Mouse (Mus musculus): ENCODE results near the gene Akt3. TPM values are rescaled to one million over a fixed set of nuclear protein-coding genes. Genes with fewer than 3 reads are reported as not detected.
A peak's percentile ranks its signal among the peaks of the same experiment; 100 is the strongest.

The Akt3 gene
- polyA plus RNA-seq, 1 experiment: 8.7 TPM

- Histone ChIP-seq H3K36me3 (ENCODE audit: control insufficient read depth, insufficient read depth) (no peaks in the 10 kb centered on the region), H3K4me3 (no peak overlapping the region), H3K79me2 (ENCODE audit: control insufficient read depth, insufficient read depth) (no peaks in the 10 kb centered on the region), H3ac (ENCODE audit: control insufficient read depth, insufficient read length) (no peak overlapping the region), H3K4me2 (ENCODE audit: low read depth) (peak overlapping the region; percentile 70), H3K27me3 (ENCODE audit: control insufficient read depth, insufficient read depth, insufficient read length) (no peaks in the 10 kb centered on the region)
- TF ChIP-seq TCF12 (IDR thresholded peaks at IDR 0.05; ENCODE audit: insufficient read depth, poor library complexity, severe bottlenecking) (peak; percentile 83), SRF (IDR thresholded peaks at IDR 0.05; ENCODE audit: control insufficient read depth, insufficient read length, low read depth) (no peak), TCF3 (IDR thresholded peaks at IDR 0.05; ENCODE audit: insufficient read length, low read depth) (peak; percentile 75), CEBPB (IDR thresholded peaks at IDR 0.05; ENCODE audit: insufficient read depth, poor library complexity, severe bottlenecking) (peak; percentile 40; the same call in 1 of the 2 replicates), MYOG (IDR thresholded peaks at IDR 0.05; ENCODE audit: control insufficient read depth in 1 of 3, insufficient read depth in 1 of 3, insufficient read length in 2 of 3, low read depth in 2 of 3) (peak; percentile 79 to 95 (median 94)), MYOD1 (IDR thresholded peaks at IDR 0.05; ENCODE audit: control insufficient read depth in 1 of 3, insufficient read length in 2 of 3, low read depth in 2 of 3) (peak; percentile 94 to 97 (median 97)), REST (IDR thresholded peaks at IDR 0.05; ENCODE audit: insufficient read depth, insufficient read length) (no peak)
Measured at GRCm38 (mm10) chr1:177011688-177012087, 246.3 kb downstream of the Akt3 start.

- Histone ChIP-seq H3K36me3 (ENCODE audit: control insufficient read depth, insufficient read depth) (no peaks in the 10 kb centered on the region), H3K4me2 (ENCODE audit: low read depth) (peak overlapping the region; percentile 70), H3ac (ENCODE audit: control insufficient read depth, insufficient read length) (no peak overlapping the region), H3K27me3 (ENCODE audit: control insufficient read depth, insufficient read depth, insufficient read length) (no peaks in the 10 kb centered on the region), H3K79me2 (ENCODE audit: control insufficient read depth, insufficient read depth) (no peaks in the 10 kb centered on the region), H3K4me3 (no peak overlapping the region)
- TF ChIP-seq MAX (IDR thresholded peaks at IDR 0.05; ENCODE audit: low read depth) (no peak), MYOG (IDR thresholded peaks at IDR 0.05; ENCODE audit: control insufficient read depth in 1 of 3, insufficient read depth in 1 of 3, insufficient read length in 2 of 3, low read depth in 2 of 3) (peak in 1 of 3 experiments; percentile 56), MYOD1 (IDR thresholded peaks at IDR 0.05; ENCODE audit: control insufficient read depth in 1 of 3, insufficient read length in 2 of 3, low read depth in 2 of 3) (peak in 2 of 3 experiments; percentile 36 to 37), POLR2AphosphoS2 (IDR thresholded peaks at IDR 0.05; ENCODE audit: insufficient read length, low read depth) (no peak)
Measured at GRCm38 (mm10) chr1:177010607-177011302, 247.2 kb downstream of the Akt3 start.

GRCm38 (mm10) chr1:177010041-177010440, 248.0 kb downstream of the Akt3 start:
- no peak overlapping the region for H3ac ChIP-seq (ENCODE audit: control insufficient read depth, insufficient read length)
- no peaks in the 10 kb centered on the region for H3K36me3 ChIP-seq (ENCODE audit: control insufficient read depth, insufficient read depth)
- no peak overlapping the region for H3K4me2 ChIP-seq (ENCODE audit: low read depth)
- no peak overlapping the region for H3K4me3 ChIP-seq
- H3K27me3 ChIP-seq (ENCODE audit: control insufficient read depth, insufficient read depth, insufficient read length): no peaks in the 10 kb centered on the region
- no peak for TF ChIP-seq REST (IDR thresholded peaks at IDR 0.05; ENCODE audit: insufficient read depth, insufficient read length)
- no peak for TF ChIP-seq SRF (IDR thresholded peaks at IDR 0.05; ENCODE audit: control insufficient read depth, insufficient read length, low read depth)
- no peak for TF ChIP-seq MYOD1 (IDR thresholded peaks at IDR 0.05; ENCODE audit: control insufficient read depth in 1 of 3, insufficient read length in 2 of 3, low read depth in 2 of 3)
- no peak for TF ChIP-seq MYOG (IDR thresholded peaks at IDR 0.05; ENCODE audit: control insufficient read depth in 1 of 3, insufficient read depth in 1 of 3, insufficient read length in 2 of 3, low read depth in 2 of 3)
- TF ChIP-seq TCF3 (IDR thresholded peaks at IDR 0.05; ENCODE audit: insufficient read length, low read depth): no peak
- no peak for TF ChIP-seq USF1 (IDR thresholded peaks at IDR 0.05; ENCODE audit: low read depth)
- no peak for TF ChIP-seq POLR2A (IDR thresholded peaks at IDR 0.05; ENCODE audit: insufficient read length, low read depth)
- TF ChIP-seq TCF12 (IDR thresholded peaks at IDR 0.05; ENCODE audit: insufficient read depth, poor library complexity, severe bottlenecking): no peak
- TF ChIP-seq POLR2AphosphoS2 (IDR thresholded peaks at IDR 0.05; ENCODE audit: insufficient read length, low read depth): no peak
- TF ChIP-seq MAX (IDR thresholded peaks at IDR 0.05; ENCODE audit: low read depth): no peak
- no peak for TF ChIP-seq E2F4 (IDR thresholded peaks at IDR 0.05; ENCODE audit: insufficient read depth)
- no peak for TF ChIP-seq CEBPB (IDR thresholded peaks at IDR 0.05; ENCODE audit: insufficient read depth, poor library complexity, severe bottlenecking)
- H3K79me2 ChIP-seq (ENCODE audit: control insufficient read depth, insufficient read depth): no peaks in the 10 kb centered on the region

GRCm38 (mm10) chr1:177008777-177009176, 249.2 kb downstream of the Akt3 start:
- Histone ChIP-seq H3K4me2 (ENCODE audit: low read depth) (peak overlapping the region; percentile 4), H3K4me3 (no peak overlapping the region), H3K36me3 (ENCODE audit: control insufficient read depth, insufficient read depth) (no peaks in the 10 kb centered on the region), H3ac (ENCODE audit: control insufficient read depth, insufficient read length) (no peak overlapping the region), H3K27me3 (ENCODE audit: control insufficient read depth, insufficient read depth, insufficient read length) (no peaks in the 10 kb centered on the region), H3K79me2 (ENCODE audit: control insufficient read depth, insufficient read depth) (no peaks in the 10 kb centered on the region)
- TF ChIP-seq CEBPB (IDR thresholded peaks at IDR 0.05; ENCODE audit: insufficient read depth, poor library complexity, severe bottlenecking) (peak; percentile 69), USF1 (IDR thresholded peaks at IDR 0.05; ENCODE audit: low read depth) (no peak), POLR2AphosphoS2 (IDR thresholded peaks at IDR 0.05; ENCODE audit: insufficient read length, low read depth) (no peak), MAX (IDR thresholded peaks at IDR 0.05; ENCODE audit: low read depth) (peak; percentile 20), POLR2A (IDR thresholded peaks at IDR 0.05; ENCODE audit: insufficient read length, low read depth) (peak; percentile 34), MYOD1 (IDR thresholded peaks at IDR 0.05; ENCODE audit: control insufficient read depth in 1 of 3, insufficient read length in 2 of 3, low read depth in 2 of 3) (peak in 2 of 3 experiments; percentile 58 to 78), REST (IDR thresholded peaks at IDR 0.05; ENCODE audit: insufficient read depth, insufficient read length) (no peak), SRF (IDR thresholded peaks at IDR 0.05; ENCODE audit: control insufficient read depth, insufficient read length, low read depth) (no peak), TCF3 (IDR thresholded peaks at IDR 0.05; ENCODE audit: insufficient read length, low read depth) (peak; percentile 26), MYOG (IDR thresholded peaks at IDR 0.05; ENCODE audit: control insufficient read depth in 1 of 3, insufficient read depth in 1 of 3, insufficient read length in 2 of 3, low read depth in 2 of 3) (peak; percentile 21 to 88 (median 61)), E2F4 (IDR thresholded peaks at IDR 0.05; ENCODE audit: insufficient read depth) (no peak), TCF12 (IDR thresholded peaks at IDR 0.05; ENCODE audit: insufficient read depth, poor library complexity, severe bottlenecking) (peak; percentile 23)

Measured in myocyte (in vitro differentiated cells).